Mouse (Mus musculus) lung, embryonic 15.5 days (tissue): ENCODE results near the gene Coq10a. TPM values are rescaled to one million over a fixed set of nuclear protein-coding genes. Genes with fewer than 3 reads are reported as not detected.
"Not testable (repeated sequence)": the region's sequence is repeated elsewhere in the genome, so short reads cannot be mapped to it uniquely, and the experiment has no call there.

Experiments
- ATAC-seq: fragments of 200-750 bp; cut with Nextera tagmentation; 2 replicates; pipeline ENCODE4 v1.8.0; 2017; ENCODE audit warnings: moderate number of reproducible peaks, borderline replicate concordance; ENCODE audit not compliant: low FRiP score, low TSS enrichment; ENCODE audit errors: extremely low read depth
- H3K27ac ChIP-seq: fragments of 300-500 bp; sonication (generic); 2 replicates; pipeline ENCODE4 v1.5.1; 2015; ENCODE audit warnings: moderate library complexity, mild to moderate bottlenecking, inconsistent platforms
- H3K27me3 ChIP-seq: fragments of 300-500 bp; sonication (generic); 2 replicates; pipeline ENCODE4 v1.6.1; 2015; ENCODE audit warnings: inconsistent platforms
- H3K36me3 ChIP-seq: fragments of 300-500 bp; sonication (generic); 2 replicates; pipeline ENCODE4 v1.6.1; 2015; ENCODE audit warnings: inconsistent platforms
- H3K4me1 ChIP-seq: fragments of 300-500 bp; sonication (generic); 2 replicates; pipeline ENCODE4 v1.6.1; 2015; ENCODE audit warnings: inconsistent platforms
- H3K4me2 ChIP-seq: fragments of 300-500 bp; sonication (generic); 2 replicates; pipeline ENCODE4 v1.6.1; 2015; ENCODE audit warnings: inconsistent platforms, mild to moderate bottlenecking, moderate library complexity
- H3K4me3 ChIP-seq: fragments of 300-500 bp; sonication (generic); 2 replicates; pipeline ENCODE4 v1.5.1; 2015; ENCODE audit warnings: mild to moderate bottlenecking, inconsistent platforms
- H3K9ac ChIP-seq: fragments of 300-500 bp; sonication (generic); 2 replicates; pipeline ENCODE4 v1.6.1; 2015; ENCODE audit warnings: inconsistent platforms
- H3K9me3 ChIP-seq: fragments of 300-500 bp; sonication (generic); 2 replicates; pipeline ENCODE4 v1.6.1; 2016; ENCODE audit warnings: inconsistent platforms
- WGBS: fragments of 180-500 bp; shearing (Covaris S2); methylation state at CpG from one replicate; pipeline ENCODE4 v1.1.7; 2015; 5-methylcytosine and 5-hydroxymethylcytosine counted together
- polyA plus RNA-seq: library from polyadenylated mRNA; unstranded; fragments of >200 nt; fragmentation: Nextera tagmentation; extraction: Ambion mirVana; gene quantifications from 2 replicates; pipeline ENCODE4 v1.2.1, GENCODE M21; 2015

Coq10a gene
- polyA plus RNA-seq, 1 experiment from 2014 or later, result 12.6 TPM

- Histone ChIP-seq H3K36me3 (no peaks in the 10 kb centered on the region), H3K27me3 (no peaks in the 10 kb centered on the region), H3K9ac (peak overlapping the region; percentile 76; the same call in 1 of the 2 replicates), H3K4me3 (peak overlapping the region; percentile 79), H3K4me2 (peak overlapping the region; percentile 64), H3K27ac (no peak overlapping the region), H3K9me3 (no peaks in the 10 kb centered on the region), H3K4me1 (peaks cover 15% of the 10 kb centered on the region)
- 58% methylated on average over 2 of the region's 2 CpGs for WGBS
- no peak for ATAC-seq
Measured at GRCm38 (mm10) chr10:128338948-128339347, 29.8 kb downstream of the Coq10a start.

GRCm38 (mm10) chr10:128338415-128338814 lies 30.4 kb downstream of the Coq10a start:
- WGBS, result 18% methylated on average over 5 of the region's 5 CpGs

GRCm38 (mm10) chr10:128337306-128338181 lies 31.3 kb downstream of the Coq10a start, which contains the start of gene Cs:
TSS of gene Cs (plus strand) at chr10:128337734.
- Histone ChIP-seq H3K4me1 (peaks cover 15% of the 10 kb centered on the region), H3K27me3 (no peaks in the 10 kb centered on the region), H3K4me2 (peak within 1 kb of the TSS; percentile 70), H3K36me3 (no peaks in the 10 kb centered on the region), H3K27ac (peak within 1 kb of the TSS; percentile 88), H3K9me3 (no peaks in the 10 kb centered on the region), H3K4me3 (peak within 1 kb of the TSS; percentile 79), H3K9ac (peak within 1 kb of the TSS; percentile 76)
- ATAC-seq, result peak; percentile 98
- under 1% methylated on average over 52 of the region's 61 CpGs for WGBS

More at GRCm38 (mm10) chr10:128338415-128338814, 30.4 kb downstream of the Coq10a start:
- Histone ChIP-seq H3K27ac (peak overlapping the region; percentile 88), H3K36me3 (no peaks in the 10 kb centered on the region), H3K27me3 (no peaks in the 10 kb centered on the region), H3K9ac (peak overlapping the region; percentile 76), H3K4me1 (peaks cover 15% of the 10 kb centered on the region), H3K4me3 (peak overlapping the region; percentile 79), H3K4me2 (peak overlapping the region; percentile 64), H3K9me3 (no peaks in the 10 kb centered on the region)
- ATAC-seq, result 0 out of 2 replicates have a peak, but pooled peaks have one; percentile 0

- H3K4me2 ChIP-seq, result peak overlapping the region; percentile 70
- 77% methylated on average over 3 of the region's 3 CpGs for WGBS
- no peak for ATAC-seq
- no peaks in the 10 kb centered on the region for H3K36me3 ChIP-seq
- no peaks in the 10 kb centered on the region for H3K9me3 ChIP-seq
- H3K4me1 ChIP-seq, result peaks cover 15% of the 10 kb centered on the region
- no peak overlapping the region for H3K9ac ChIP-seq
- H3K4me3 ChIP-seq, result peak overlapping the region; percentile 79
- H3K27ac ChIP-seq, result no peak overlapping the region
- H3K27me3 ChIP-seq, result no peaks in the 10 kb centered on the region
Measured at GRCm38 (mm10) chr10:128336597-128336996, 32.2 kb downstream of the Coq10a start.

- Histone ChIP-seq H3K9ac (no peak overlapping the region), H3K27ac (no peak overlapping the region), H3K4me3 (no peak overlapping the region), H3K4me1 (peaks cover 15% of the 10 kb centered on the region), H3K27me3 (no peaks in the 10 kb centered on the region), H3K9me3 (no peaks in the 10 kb centered on the region), H3K36me3 (no peaks in the 10 kb centered on the region), H3K4me2 (no peak overlapping the region)
- WGBS, result 85% methylated on average over 3 of the region's 3 CpGs
- ATAC-seq, result no peak
Measured at GRCm38 (mm10) chr10:128336195-128336594, 32.6 kb downstream of the Coq10a start.

GRCm38 (mm10) chr10:128335582-128335981 lies 33.2 kb downstream of the Coq10a start:
- Histone ChIP-seq H3K9me3 (no peaks in the 10 kb centered on the region), H3K4me1 (peaks cover 15% of the 10 kb centered on the region), H3K4me2 (no peak overlapping the region), H3K36me3 (no peaks in the 10 kb centered on the region), H3K9ac (no peak overlapping the region), H3K4me3 (no peak overlapping the region), H3K27me3 (no peaks in the 10 kb centered on the region), H3K27ac (no peak overlapping the region)
- WGBS, result 3% methylated on average over 4 of the region's 4 CpGs
- no peak for ATAC-seq

GRCm38 (mm10) chr10:128332358-128333249 lies 36.2 kb downstream of the Coq10a start:
- not testable (repeated sequence) for H3K9me3 ChIP-seq, H3K27ac ChIP-seq, H3K4me1 ChIP-seq, H3K9ac ChIP-seq, H3K4me2 ChIP-seq, ATAC-seq, H3K4me3 ChIP-seq, H3K27me3 ChIP-seq
- H3K36me3 ChIP-seq, result peaks cover 16% of the 10 kb centered on the region
- 69% methylated on average over 6 of the region's 6 CpGs for WGBS

GRCm38 (mm10) chr10:128327610-128328009 lies 41.2 kb downstream of the Coq10a start:
- Histone ChIP-seq H3K9me3 (no peaks in the 10 kb centered on the region), H3K27ac (no peak overlapping the region), H3K4me1 (peaks cover 12% of the 10 kb centered on the region), H3K9ac (no peak overlapping the region), H3K4me2 (no peak overlapping the region), H3K27me3 (no peaks in the 10 kb centered on the region), H3K4me3 (no peak overlapping the region), H3K36me3 (peaks cover 47% of the 10 kb centered on the region)
- no peak for ATAC-seq
- WGBS, result 82% methylated on average over 10 of the region's 10 CpGs

GRCm38 (mm10) chr10:128326825-128327224 lies 42.0 kb downstream of the Coq10a start:
- H3K36me3 ChIP-seq, result peaks cover 47% of the 10 kb centered on the region
- no peak overlapping the region for H3K4me3 ChIP-seq
- H3K27ac ChIP-seq, result no peak overlapping the region
- no peak overlapping the region for H3K4me2 ChIP-seq
- no peak for ATAC-seq
- no peaks in the 10 kb centered on the region for H3K9me3 ChIP-seq
- no peak overlapping the region for H3K9ac ChIP-seq
- WGBS, result 95% methylated on average over 8 of the region's 8 CpGs
- no peaks in the 10 kb centered on the region for H3K27me3 ChIP-seq
- H3K4me1 ChIP-seq, result peaks cover 12% of the 10 kb centered on the region

GRCm38 (mm10) chr10:128323516-128323915 lies 45.3 kb downstream of the Coq10a start:
- H3K4me3 ChIP-seq, result peak overlapping the region; percentile 85
- H3K4me1 ChIP-seq, result peaks cover 17% of the 10 kb centered on the region
- no peak for ATAC-seq
- peaks cover 54% of the 10 kb centered on the region for H3K36me3 ChIP-seq
- H3K9ac ChIP-seq, result peak overlapping the region; percentile 97
- no peaks in the 10 kb centered on the region for H3K9me3 ChIP-seq
- 67% methylated on average over 8 of the region's 8 CpGs for WGBS
- H3K27me3 ChIP-seq, result no peaks in the 10 kb centered on the region
- H3K27ac ChIP-seq, result no peak overlapping the region
- peak overlapping the region; percentile 75 for H3K4me2 ChIP-seq

GRCm38 (mm10) chr10:128322141-128323108 lies 46.4 kb downstream of the Coq10a start, which contains the start of gene Cnpy2:
TSS of gene Cnpy2 (plus strand) at chr10:128322459.
- Histone ChIP-seq H3K4me2 (peak within 1 kb of the TSS; percentile 75), H3K9ac (peak within 1 kb of the TSS; percentile 97), H3K27me3 (no peaks in the 10 kb centered on the region), H3K36me3 (peaks cover 56% of the 10 kb centered on the region), H3K9me3 (no peaks in the 10 kb centered on the region), H3K4me1 (peaks cover 17% of the 10 kb centered on the region), H3K27ac (peak within 1 kb of the TSS; percentile 95), H3K4me3 (peak within 1 kb of the TSS; percentile 85)
- 1% methylated on average over 40 of the region's 40 CpGs for WGBS
- ATAC-seq, result peak; percentile 93
